Mouse (Mus musculus) lung, postnatal 0 days (tissue): ENCODE data around the gene Bola1. TPM values are rescaled to one million over a fixed set of nuclear protein-coding genes. Genes with fewer than 3 reads are reported as not detected.
"Not testable (repeated sequence)": the region's sequence is repeated elsewhere in the genome, so short reads cannot be mapped to it uniquely, and the experiment has no call there.

Experiments
- ATAC-seq: fragments of 200-750 bp; cut with Nextera tagmentation; 2 replicates; pipeline ENCODE4 v1.8.0; 2017; ENCODE audit warnings: moderate library complexity
- DNase-seq: peaks from one replicate; pipeline ENCODE4 v3.0.0-alpha.2; 2016; ENCODE audit warnings: low spot score
- H3K27ac ChIP-seq: fragments of 300-500 bp; sonication (generic); 2 replicates; pipeline ENCODE4 v1.5.1; 2014; ENCODE audit warnings: antibody characterized with exemption, mild to moderate bottlenecking, low read length, mixed read lengths
- H3K27me3 ChIP-seq: fragments of 300-500 bp; sonication (generic); replicated peaks from 2 replicates; pipeline ENCODE4 v1.6.1; 2014; ENCODE audit warnings: low read length, mixed read lengths; ENCODE audit not compliant: insufficient read depth
- H3K36me3 ChIP-seq: fragments of 300-500 bp; sonication (generic); 2 replicates; pipeline ENCODE4 v1.6.1; 2014; ENCODE audit warnings: low read length, mixed read lengths; ENCODE audit not compliant: insufficient read depth
- H3K4me1 ChIP-seq: fragments of 300-500 bp; sonication (generic); 2 replicates; pipeline ENCODE4 v1.6.1; 2014; ENCODE audit warnings: antibody characterized with exemption, low read depth, low read length, mixed read lengths; ENCODE audit not compliant: insufficient read depth
- H3K4me2 ChIP-seq: fragments of 300-500 bp; sonication (generic); replicated peaks from 2 replicates; pipeline ENCODE4 v1.6.1; 2014; ENCODE audit warnings: low read depth, mild to moderate bottlenecking, low read length, moderate library complexity, mixed read lengths
- H3K4me3 ChIP-seq: fragments of 300-500 bp; sonication (generic); 2 replicates; pipeline ENCODE4 v1.5.1; 2014; ENCODE audit warnings: low read depth, low read length
- H3K9ac ChIP-seq: fragments of 300-500 bp; sonication (generic); replicated peaks from 2 replicates; pipeline ENCODE4 v1.6.1; 2014; ENCODE audit warnings: low read depth, mild to moderate bottlenecking
- H3K9me3 ChIP-seq: fragments of 300-500 bp; sonication (generic); 2 replicates; pipeline ENCODE4 v1.6.1; 2016; ENCODE audit warnings: low read length, mixed read lengths
- CTCF ChIP-seq: IDR thresholded peaks from 2 replicates; pipeline ENCODE4 v1.5.1; 2016; ENCODE audit warnings: antibody characterized with exemption, mild to moderate bottlenecking
- EP300 ChIP-seq: IDR thresholded peaks from 2 replicates; pipeline ENCODE4 v1.6.1; 2016; ENCODE audit warnings: antibody characterized with exemption, mild to moderate bottlenecking, control low read depth
- WGBS: fragments of 180-500 bp; shearing (Covaris S2); extraction: QIAGEN DNeasy Blood & Tissue Kit; methylation state at CpG from one replicate; pipeline ENCODE4 v1.1.7; 2014; 5-methylcytosine and 5-hydroxymethylcytosine counted together
- polyA plus RNA-seq: library from polyadenylated mRNA; unstranded; fragments of >200 nt; fragmentation: Nextera tagmentation; extraction: Ambion mirVana; gene quantifications from 2 replicates; pipeline ENCODE4 v1.2.1, GENCODE M21; 2015

The Bola1 gene
- polyA plus RNA-seq, 1 experiment from 2014 or later = 50.1 TPM

DNA sequence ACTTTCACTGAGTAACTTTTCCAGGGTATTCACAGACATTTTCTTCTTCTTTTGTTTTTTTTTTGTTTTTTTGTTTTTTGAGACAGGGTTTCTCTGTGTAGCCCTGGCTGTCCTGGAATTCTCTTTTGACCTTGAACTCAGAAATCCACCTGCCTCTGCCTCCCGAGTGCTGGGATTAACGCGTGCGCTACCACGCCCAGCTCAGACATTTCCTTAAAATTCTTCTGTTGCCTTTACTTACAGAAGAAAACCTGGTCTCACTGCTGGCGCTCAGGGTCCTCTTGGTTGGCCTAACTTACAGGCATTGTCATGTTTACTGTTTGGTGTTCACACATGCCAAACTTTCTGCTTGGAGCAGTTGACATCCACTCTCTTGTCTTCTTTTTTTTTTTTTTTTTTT lies 44.3 kb downstream of the Bola1 start:
- H3K4me1 ChIP-seq = peaks cover 19% of the 10 kb centered on the region; the same call in 1 of the 2 replicates
- TF ChIP-seq CTCF (no peak), EP300 (no peak)
- 92% methylated on average over 6 of the region's 6 CpGs for WGBS
- no peak overlapping the region for H3K27ac ChIP-seq
- no peaks in the 10 kb centered on the region for H3K9me3 ChIP-seq
- no peak overlapping the region for H3K4me2 ChIP-seq
- no peaks in the 10 kb centered on the region for H3K27me3 ChIP-seq
- H3K9ac ChIP-seq = no peak overlapping the region
- DNase-seq (no peak), ATAC-seq (no peak)
- H3K4me3 ChIP-seq = no peak overlapping the region
- H3K36me3 ChIP-seq = peaks cover 21% of the 10 kb centered on the region; the same call in 1 of the 2 replicates

GRCm38 (mm10) chr3:96174042-96174441 lies 45.5 kb downstream of the Bola1 start:
- H3K4me1 ChIP-seq = peaks cover 19% of the 10 kb centered on the region; the same call in 1 of the 2 replicates
- not testable (repeated sequence) for H3K4me2 ChIP-seq, H3K27me3 ChIP-seq, DNase-seq, H3K4me3 ChIP-seq, ATAC-seq, H3K9ac ChIP-seq, H3K9me3 ChIP-seq, H3K27ac ChIP-seq
- 81% methylated on average over 4 of the region's 4 CpGs for WGBS
- H3K36me3 ChIP-seq = peaks cover 21% of the 10 kb centered on the region; the same call in 1 of the 2 replicates

- ATAC-seq = no peak
Measured at GRCm38 (mm10) chr3:96173185-96173584, 46.3 kb downstream of the Bola1 start.

GRCm38 (mm10) chr3:96172197-96173178 lies 47.0 kb downstream of the Bola1 start, which contains the start of gene Sf3b4:
Gene Sf3b4 (plus strand): TSS chr3:96172332.
- peaks cover 14% of the 10 kb centered on the region; the same call in 1 of the 2 replicates for H3K36me3 ChIP-seq
- DNase-seq (peak; percentile 97), ATAC-seq (peak; percentile 97)
- peak; percentile 59; the same call in 1 of the 2 replicates for TF ChIP-seq EP300
- TF ChIP-seq CTCF = no peak
- peak within 1 kb of the TSS; percentile 81 for H3K4me3 ChIP-seq
- under 1% methylated on average over 51 of the region's 58 CpGs for WGBS
- peaks cover 19% of the 10 kb centered on the region; the same call in 1 of the 2 replicates for H3K4me1 ChIP-seq
- H3K9ac ChIP-seq = peak within 1 kb of the TSS; percentile 67
- no peaks in the 10 kb centered on the region for H3K9me3 ChIP-seq
- no peaks in the 10 kb centered on the region for H3K27me3 ChIP-seq
- peak within 1 kb of the TSS; percentile 87 for H3K4me2 ChIP-seq
- H3K27ac ChIP-seq = peak within 1 kb of the TSS; percentile 99

More at GRCm38 (mm10) chr3:96173185-96173584, 46.3 kb downstream of the Bola1 start:
- Histone ChIP-seq H3K4me1 (peaks cover 19% of the 10 kb centered on the region; the same call in 1 of the 2 replicates), H3K4me3 (peak overlapping the region; percentile 81), H3K9me3 (no peaks in the 10 kb centered on the region), H3K27ac (no peak overlapping the region), H3K27me3 (no peaks in the 10 kb centered on the region), H3K9ac (peak overlapping the region; percentile 67), H3K4me2 (peak overlapping the region; percentile 87), H3K36me3 (peaks cover 19% of the 10 kb centered on the region; the same call in 1 of the 2 replicates)
- no peak for DNase-seq
- TF ChIP-seq EP300 (no peak), CTCF (no peak)
- 30% methylated on average over 7 of the region's 7 CpGs for WGBS

GRCm38 (mm10) chr3:96171583-96172196 lies 47.8 kb downstream of the Bola1 start:
- ATAC-seq (no peak; the same call in 1 of the 2 replicates), DNase-seq (no peak)
- Histone ChIP-seq H3K4me2 (peak overlapping the region; percentile 87), H3K9me3 (no peaks in the 10 kb centered on the region), H3K27ac (peak overlapping the region; percentile 99), H3K4me1 (peaks cover 19% of the 10 kb centered on the region; the same call in 1 of the 2 replicates), H3K36me3 (0 out of 2 replicates have a peak, but pooled peaks cover 12% of the 10 kb centered on the region), H3K9ac (peak overlapping the region; percentile 67), H3K4me3 (peak overlapping the region; percentile 81), H3K27me3 (no peaks in the 10 kb centered on the region)
- WGBS = 7% methylated on average over 18 of the region's 18 CpGs
- TF ChIP-seq EP300 (no peak), CTCF (no peak)
